Mouse (Mus musculus): ENCODE results near the gene Phgdh. TPM values are rescaled to one million over a fixed set of nuclear protein-coding genes. Genes with fewer than 3 reads are reported as not detected.

Gene Phgdh
- polyA plus RNA-seq (2017; shearing (Covaris generic)): 167 TPM

DNA sequence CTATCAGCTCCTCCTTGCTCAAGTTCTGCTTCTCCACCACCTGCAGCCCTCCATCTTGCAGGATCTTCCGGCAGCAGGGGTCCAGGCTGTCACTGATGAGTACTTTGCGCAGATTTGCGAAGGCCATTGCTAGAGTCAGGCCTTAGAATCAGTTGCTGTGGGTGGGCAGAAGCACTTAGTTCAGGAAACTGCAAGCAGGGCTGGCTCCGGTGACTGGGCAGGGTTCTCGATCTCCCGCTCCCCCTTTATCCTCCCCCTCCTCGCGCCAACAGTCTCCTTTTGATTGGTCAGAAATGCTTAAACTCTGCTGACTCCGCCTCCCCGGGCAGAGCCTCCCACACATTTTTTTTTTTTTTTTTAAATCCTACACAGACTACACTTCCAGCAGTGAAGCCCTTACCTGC, at the start of gene Phgdh:
TSS of gene Phgdh (minus strand) at position 285 of the 404 bp plus-strand sequence.

DNA sequence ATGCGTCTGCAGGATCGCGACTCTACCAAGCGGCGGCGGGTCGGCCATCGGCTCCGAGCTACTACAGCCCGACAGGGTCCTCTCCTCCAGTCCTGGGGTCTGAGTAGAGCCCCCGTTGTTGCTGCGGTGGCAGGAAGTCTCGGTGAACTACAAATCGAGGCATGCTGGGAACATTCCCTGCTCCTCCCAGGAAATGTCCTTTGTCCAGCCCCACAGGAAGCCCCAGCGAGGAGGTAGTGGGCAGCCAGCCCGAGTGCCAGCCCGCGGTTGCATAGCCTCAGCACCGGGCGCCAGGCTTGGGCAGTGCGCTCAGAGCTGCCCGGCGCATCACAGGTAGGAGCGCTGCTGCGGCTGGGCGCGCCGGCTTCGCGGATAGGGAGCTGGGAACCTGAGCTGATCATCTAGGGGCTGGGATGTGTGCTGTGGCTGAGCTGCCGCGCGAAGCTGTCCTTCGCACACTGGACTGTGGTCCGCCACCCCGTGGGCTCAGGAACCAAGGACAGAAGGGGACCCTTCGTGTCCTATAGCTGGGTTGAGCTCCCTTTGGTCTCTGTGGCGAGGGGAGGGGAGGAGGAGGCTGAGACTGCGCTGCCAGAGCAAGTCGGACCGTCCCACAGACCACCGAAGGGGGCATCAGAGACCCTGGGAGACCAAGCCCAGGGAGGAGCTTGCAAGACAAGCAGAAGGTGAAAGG, 42.6 kb upstream of the Phgdh start, which contains the start of gene Zfp697:
TSS of gene Zfp697 (plus strand) at position 216 of the 694 bp plus-strand sequence.

DNA sequence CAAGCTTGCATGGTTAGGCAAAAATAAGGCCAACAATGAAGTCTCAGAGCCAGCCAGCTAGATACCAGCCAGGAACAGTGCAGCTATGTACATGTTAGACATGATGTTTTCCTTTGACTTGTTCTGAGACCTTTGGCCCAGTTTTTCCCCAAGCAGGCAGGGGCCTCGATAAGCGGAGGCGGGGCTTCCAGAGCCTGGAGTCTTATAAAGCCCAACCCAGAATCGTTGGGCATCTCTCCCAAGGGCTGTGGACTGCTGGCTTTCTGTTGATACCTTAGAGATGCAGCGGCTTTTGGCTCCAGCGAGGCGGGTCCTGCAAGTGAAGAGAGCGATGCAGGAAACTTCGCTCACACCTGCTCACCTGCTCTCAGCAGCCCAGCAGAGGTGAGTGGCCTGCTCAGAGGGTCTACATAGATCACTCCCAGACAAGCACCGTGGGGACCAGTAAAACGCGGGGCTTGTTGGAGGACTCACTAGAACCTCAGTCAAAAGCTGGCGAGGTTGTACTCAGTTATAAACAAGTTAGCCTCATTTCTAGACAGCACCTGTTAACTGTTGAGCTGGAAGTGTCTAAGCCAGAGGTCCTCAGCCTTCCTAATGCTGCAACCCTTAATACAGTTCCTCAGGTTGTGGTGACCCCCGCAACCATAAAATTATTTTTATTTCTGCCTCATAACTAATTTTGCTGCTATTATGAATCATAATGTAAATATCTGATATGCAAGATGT, 59.4 kb downstream of the Phgdh start, which contains the start of gene Hmgcs2:
TSS of gene Hmgcs2 (plus strand) at position 232 of the 729 bp plus-strand sequence.

Other genes with a start within 250 kb of the Phgdh start
- not detected for gene Adam30, start 179.4 kb downstream of the Phgdh start, polyA plus RNA-seq (2017; shearing (Covaris generic))
- not detected for gene Reg4, start 117.8 kb downstream of the Phgdh start, polyA plus RNA-seq (2017; shearing (Covaris generic))
- gene Hmgcs2, start 59.6 kb downstream of the Phgdh start, polyA plus RNA-seq (2017; shearing (Covaris generic)): not detected
- not detected for gene Zfp697, start 42.5 kb upstream of the Phgdh start, polyA plus RNA-seq (2017; shearing (Covaris generic))
- gene Gm4450, start 117.1 kb upstream of the Phgdh start, polyA plus RNA-seq (2017; shearing (Covaris generic)): not detected
- gene Hsd3b4, start 170.5 kb upstream of the Phgdh start, polyA plus RNA-seq (2017; shearing (Covaris generic)): not detected
- gene Gm10681, start 248.8 kb upstream of the Phgdh start, polyA plus RNA-seq (2017; shearing (Covaris generic)): not detected

Measured in inflammation-experienced regulatory T-cells, adult 16 weeks (primary cell).